Mouse (Mus musculus) lung, adult 2 months (tissue): ENCODE results near the gene Tmem198. TPM values are rescaled to one million over a fixed set of nuclear protein-coding genes. Genes with fewer than 3 reads are reported as not detected.

Experiments
- DNase-seq: peaks from one replicate; pipeline ENCODE4 v3.0.0; 2022
- H3K4me1 ChIP-seq: fragments of 200-500 bp; 2 replicates; pipeline ENCODE4 v1.6.1; 2011; ENCODE audit warnings: low read length; ENCODE audit not compliant: control insufficient read depth, insufficient read depth
- H3K4me3 ChIP-seq: fragments of 200-500 bp; replicated peaks from 2 replicates; pipeline ENCODE3; 2011; ENCODE audit warnings: low read depth, mild to moderate bottlenecking, control low read depth, low read length; ENCODE audit errors: extremely low read depth
- CTCF ChIP-seq: fragments of 200-500 bp; IDR thresholded peaks from 2 replicates; pipeline ENCODE4 v1.5.1; 2011; ENCODE audit warnings: mild to moderate bottlenecking, low read length, control low read depth; ENCODE audit not compliant: insufficient read depth
- POLR2A ChIP-seq: fragments of 200-500 bp; IDR thresholded peaks from 2 replicates; pipeline ENCODE4 v1.6.1; 2011; ENCODE audit warnings: low read depth, mild to moderate bottlenecking, control low read depth, low read length, borderline replicate concordance; ENCODE audit errors: extremely low read depth
- WGBS: fragments of 180-500 bp; shearing (Covaris S2); methylation state at CpG from one replicate; pipeline ENCODE4 v1.1.7; 2018; 5-methylcytosine and 5-hydroxymethylcytosine counted together
- polyA plus RNA-seq: library from polyadenylated mRNA; depleted of rRNA; stranded (reverse); fragments of >200 nt; gene quantifications from 2 replicates; pipeline ENCODE4 v1.2.3, GENCODE M21; 2012

Gene Tmem198
- polyA plus RNA-seq, 1 experiment = 5.2 TPM

- WGBS = 63% methylated on average over 5 of the region's 5 CpGs
These were observed 27.4 kb upstream of the Tmem198 start for GRCm38 (mm10) chr1:75451900-75452299.

DNA sequence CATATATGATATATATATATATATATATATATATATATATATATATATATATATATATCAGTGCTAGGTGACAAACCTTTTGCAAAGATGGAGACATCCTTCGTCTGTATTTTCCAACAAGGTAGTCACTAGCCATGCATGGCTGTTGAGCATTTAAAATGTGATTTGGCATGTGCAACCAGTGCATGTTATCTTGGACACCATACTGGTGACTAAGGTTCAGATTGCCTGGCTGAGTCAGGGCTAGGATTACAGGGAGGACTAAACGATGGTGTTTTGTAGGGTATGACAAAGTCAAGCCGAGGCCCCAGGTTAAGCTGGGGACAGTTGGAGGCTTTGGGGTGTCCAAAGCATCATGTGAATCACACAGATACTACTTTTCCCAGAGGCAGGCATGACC lies 23.9 kb upstream of the Tmem198 start:
- 69% methylated on average over 3 of the region's 3 CpGs for WGBS
- DNase-seq = no peak
- Histone ChIP-seq H3K4me1 (0 out of 2 replicates have a peak, but pooled peaks cover 5% of the 10 kb centered on the region), H3K4me3 (no peak overlapping the region)
- no peak for TF ChIP-seq CTCF
- no peak for TF ChIP-seq POLR2A

More at GRCm38 (mm10) chr1:75451900-75452299, 27.4 kb upstream of the Tmem198 start:
- TF ChIP-seq POLR2A (no peak), CTCF (no peak)
- Histone ChIP-seq H3K4me3 (no peak overlapping the region), H3K4me1 (no peaks in the 10 kb centered on the region)
- DNase-seq = no peak

DNA sequence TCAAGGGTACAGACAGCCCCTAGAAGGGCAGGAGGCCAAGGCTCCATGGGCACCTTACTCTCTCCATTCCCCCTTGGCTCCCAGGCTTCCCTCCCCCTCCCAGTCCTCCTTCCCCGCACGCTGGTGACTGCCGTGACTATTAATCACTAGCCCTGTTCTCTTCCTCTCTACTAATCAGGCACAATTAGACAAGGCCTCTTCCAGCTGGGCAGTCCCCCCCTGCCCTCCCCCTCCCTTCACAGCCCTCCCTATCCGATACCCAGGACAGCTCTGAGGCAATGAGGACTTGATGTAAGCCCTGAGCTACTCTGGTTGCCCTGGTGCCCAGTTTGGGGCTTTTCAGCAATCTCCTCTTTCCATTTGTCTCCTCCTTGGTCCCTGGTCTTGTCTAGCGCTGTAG lies 23.4 kb upstream of the Tmem198 start:
- H3K4me3 ChIP-seq = no peak overlapping the region
- DNase-seq = no peak
- H3K4me1 ChIP-seq = 0 out of 2 replicates have a peak, but pooled peaks cover 5% of the 10 kb centered on the region
- WGBS = 44% methylated on average over 5 of the region's 5 CpGs
- TF ChIP-seq CTCF = no peak
- TF ChIP-seq POLR2A = no peak

- no peak for DNase-seq
- TF ChIP-seq POLR2A (no peak), CTCF (0 out of 2 replicates have a peak, but pooled peaks have one; percentile 8)
- Histone ChIP-seq H3K4me1 (0 out of 2 replicates have a peak, but pooled peaks cover 5% of the 10 kb centered on the region), H3K4me3 (no peak overlapping the region)
- WGBS = 20% methylated on average over 14 of the region's 14 CpGs
These were observed 22.4 kb upstream of the Tmem198 start for GRCm38 (mm10) chr1:75456746-75457564.

DNA sequence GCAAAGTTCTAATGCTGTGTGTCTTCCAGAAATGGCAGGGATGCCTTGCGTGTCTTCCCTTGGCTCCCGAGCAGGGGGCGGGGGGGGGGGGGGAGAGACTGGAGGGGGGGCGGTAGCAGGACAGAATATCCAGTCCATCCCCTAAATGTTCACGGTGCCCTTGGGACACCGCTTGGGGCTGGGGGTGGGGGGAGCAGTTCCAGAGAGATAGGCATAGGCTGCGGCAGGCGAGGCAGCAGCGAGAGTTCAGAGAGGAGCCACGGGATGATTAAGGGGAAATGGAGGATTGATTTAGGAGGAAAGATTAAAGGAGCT lies 21.7 kb upstream of the Tmem198 start:
- 0 out of 2 replicates have a peak, but pooled peaks cover 5% of the 10 kb centered on the region for H3K4me1 ChIP-seq
- no peak for TF ChIP-seq POLR2A
- no peak for TF ChIP-seq CTCF
- no peak overlapping the region for H3K4me3 ChIP-seq
- no peak for DNase-seq
- 8% methylated on average over 10 of the region's 10 CpGs for WGBS

DNA sequence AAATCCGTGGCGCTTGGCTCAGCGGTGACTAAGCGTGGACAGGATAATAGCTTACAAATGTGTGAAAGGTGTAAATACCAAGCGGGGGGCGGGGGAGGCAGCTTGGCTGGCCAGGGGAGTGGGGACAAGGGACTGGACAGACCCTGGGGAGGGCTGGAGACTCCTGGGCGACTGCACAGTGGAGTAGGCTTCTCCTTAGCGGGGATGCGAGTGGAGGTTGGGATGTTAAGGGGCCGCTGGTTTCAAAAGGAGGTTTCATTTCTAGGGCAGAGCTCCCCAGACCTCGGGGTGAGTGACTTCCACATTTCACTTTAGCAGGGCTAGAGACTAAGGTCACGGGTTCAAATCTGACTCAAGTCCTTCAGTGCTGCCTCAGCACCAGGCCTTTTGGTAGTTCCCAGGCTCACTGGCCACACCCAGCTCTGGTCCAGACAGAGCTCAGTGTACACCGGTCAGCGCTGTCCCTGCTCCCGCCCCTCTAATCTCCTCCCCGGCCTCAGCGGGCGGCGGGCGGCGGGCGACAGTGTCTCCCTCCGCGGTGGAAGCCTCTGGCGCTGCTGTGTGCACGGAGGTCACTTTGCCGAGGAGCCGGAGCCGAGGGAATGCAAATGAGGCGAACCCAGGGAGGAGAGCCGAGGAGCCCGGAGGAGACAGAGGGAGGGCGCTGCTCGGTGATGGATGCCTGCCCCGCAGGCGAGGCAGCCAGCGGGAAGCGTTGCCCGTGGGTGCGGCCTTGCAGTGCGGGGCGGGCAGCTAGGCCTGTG lies 21.1 kb upstream of the Tmem198 start:
- WGBS = 4% methylated on average over 42 of the region's 42 CpGs

DNA sequence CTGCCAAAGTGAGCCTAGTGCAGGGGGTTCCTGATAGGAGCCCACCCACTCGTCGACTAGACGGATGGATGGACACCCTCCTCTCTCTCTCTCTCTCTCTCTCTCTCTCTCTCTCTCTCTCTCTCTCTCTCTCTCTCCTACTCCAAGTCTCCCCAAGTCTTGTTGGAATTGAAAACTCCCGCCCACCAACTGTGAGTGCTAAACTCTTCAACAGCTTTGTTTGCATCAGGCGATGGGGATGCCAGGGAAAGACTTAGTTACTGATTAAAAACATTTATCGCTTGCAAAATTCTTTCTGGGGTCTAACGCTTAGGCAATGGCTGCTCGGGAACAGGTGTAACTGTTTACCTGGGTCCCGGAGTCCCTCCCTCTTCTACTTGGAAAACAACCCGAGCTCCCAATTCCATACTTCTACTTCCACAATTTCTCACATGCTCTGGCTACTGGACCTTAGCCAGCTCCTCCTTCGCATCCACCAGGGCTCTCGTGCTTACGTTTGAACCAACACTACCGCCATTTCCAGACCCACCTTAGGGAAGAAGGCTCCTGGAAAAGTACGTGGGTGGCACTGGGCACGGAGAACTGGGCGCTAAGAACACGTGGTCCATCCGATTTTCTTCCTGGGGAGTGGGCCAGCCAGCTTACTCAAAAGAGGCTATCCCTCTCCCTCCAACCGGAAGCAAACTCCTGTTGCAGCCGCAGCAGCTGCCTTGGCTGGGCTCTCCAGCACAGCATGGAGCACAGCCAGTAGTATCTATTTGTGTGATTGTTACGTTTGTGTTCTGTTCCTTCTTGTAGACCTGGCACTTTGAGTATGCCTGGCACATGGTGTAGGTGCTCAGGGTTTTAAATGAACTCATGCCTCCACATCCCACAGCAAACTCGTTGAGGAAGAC lies 20.3 kb upstream of the Tmem198 start:
- WGBS = 12% methylated on average over 23 of the region's 23 CpGs
- DNase-seq = no peak

More for the DNA sequence above, 21.1 kb upstream of the Tmem198 start:
- Histone ChIP-seq H3K4me3 (no peak overlapping the region), H3K4me1 (0 out of 2 replicates have a peak, but pooled peaks cover 5% of the 10 kb centered on the region)
- no peak for TF ChIP-seq CTCF
- TF ChIP-seq POLR2A = no peak
- DNase-seq = no peak

DNA sequence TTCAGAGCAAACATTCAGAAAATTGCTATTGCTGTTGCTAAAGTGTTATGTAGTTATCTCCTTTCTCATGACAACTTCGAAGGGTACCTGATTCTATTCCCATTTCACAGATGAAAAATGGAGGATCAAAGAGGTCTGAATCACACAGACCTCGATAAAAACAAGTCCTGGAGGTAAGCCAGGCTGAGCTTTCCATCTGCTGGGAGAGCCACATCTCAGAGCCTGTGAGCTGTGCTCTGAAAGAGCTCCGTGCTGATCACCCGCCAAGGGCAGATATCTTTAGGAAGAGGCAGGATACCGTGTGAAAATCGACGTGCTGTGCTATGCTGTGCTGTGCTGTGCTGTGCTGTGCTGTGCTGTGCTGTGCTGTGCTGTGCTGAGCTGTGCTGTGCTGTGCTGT lies 19.0 kb upstream of the Tmem198 start:
- no peak for DNase-seq
- no peak overlapping the region for H3K4me3 ChIP-seq
- no peak for TF ChIP-seq POLR2A
- WGBS = 57% methylated on average over 7 of the region's 7 CpGs
- H3K4me1 ChIP-seq = 0 out of 2 replicates have a peak, but pooled peaks cover 5% of the 10 kb centered on the region

More for the DNA sequence above, 20.3 kb upstream of the Tmem198 start:
- Histone ChIP-seq H3K4me3 (no peak overlapping the region), H3K4me1 (0 out of 2 replicates have a peak, but pooled peaks cover 5% of the 10 kb centered on the region)
- TF ChIP-seq CTCF = no peak

- DNase-seq = no peak
- H3K4me3 ChIP-seq = no peak overlapping the region
- no peak for TF ChIP-seq CTCF
- TF ChIP-seq POLR2A = no peak
- WGBS = 43% methylated on average over 1 of the region's 1 CpGs
- 0 out of 2 replicates have a peak, but pooled peaks cover 5% of the 10 kb centered on the region for H3K4me1 ChIP-seq
These were observed 16.7 kb upstream of the Tmem198 start for GRCm38 (mm10) chr1:75462636-75463035.

DNA sequence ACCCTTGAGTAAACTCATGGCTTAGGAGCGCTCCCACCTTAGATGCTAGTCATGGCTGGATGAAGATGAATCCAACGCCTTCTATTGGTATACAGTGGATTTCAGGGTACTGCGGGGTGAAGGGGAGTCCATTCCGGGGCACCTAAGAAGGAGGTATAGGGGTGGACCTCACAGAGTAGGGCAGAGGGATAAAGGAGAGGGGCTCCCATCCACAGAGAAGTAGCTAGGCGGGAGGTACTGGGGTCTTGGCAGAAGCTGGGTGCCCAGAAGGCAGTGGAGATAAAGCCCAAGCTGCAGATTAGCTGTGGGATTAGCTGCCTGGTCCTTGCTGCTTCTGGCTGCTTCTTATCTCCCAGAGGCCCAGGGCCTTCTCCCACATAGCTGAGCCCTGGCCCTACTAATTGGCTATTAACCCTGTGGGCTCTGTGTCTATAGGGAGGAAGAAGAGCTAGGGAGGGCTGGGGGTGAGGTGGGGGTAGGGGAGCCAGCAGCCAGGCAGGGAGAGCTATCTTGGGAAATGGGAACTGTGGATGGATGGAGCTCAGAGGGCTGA lies 15.6 kb upstream of the Tmem198 start:
- TF ChIP-seq POLR2A (no peak), CTCF (no peak)
- 0 out of 2 replicates have a peak, but pooled peaks cover 2% of the 10 kb centered on the region for H3K4me1 ChIP-seq
- H3K4me3 ChIP-seq = no peak overlapping the region
- DNase-seq = no peak
- 80% methylated on average over 5 of the region's 5 CpGs for WGBS
